Mouse (Mus musculus) C2C12 (cell line): ENCODE results near the gene Anks1b. TPM values are rescaled to one million over a fixed set of nuclear protein-coding genes. Genes with fewer than 3 reads are reported as not detected.

Experiments
- H3K27me3 ChIP-seq: one replicate; pipeline ENCODE4 v1.6.1; 2011; ENCODE audit not compliant: control insufficient read depth, insufficient read depth, insufficient read length
- H3K36me3 ChIP-seq: one replicate; pipeline ENCODE4 v1.6.1; 2011; ENCODE audit not compliant: control insufficient read depth, insufficient read depth
- H3K4me3 ChIP-seq: one replicate; pipeline ENCODE4 v1.5.1; 2011; ENCODE audit warnings: mild to moderate bottlenecking, control low read depth; ENCODE audit not compliant: poor library complexity, insufficient read depth, severe bottlenecking
- H3K79me2 ChIP-seq: one replicate; pipeline ENCODE4 v1.6.1; 2011; ENCODE audit not compliant: control insufficient read depth, insufficient read depth
- H3K79me3 ChIP-seq: one replicate; pipeline ENCODE4 v1.6.1; 2011; ENCODE audit warnings: low read depth, control low read depth
- H3ac ChIP-seq: one replicate; pipeline ENCODE3; 2011; ENCODE audit warnings: low read depth; ENCODE audit not compliant: control insufficient read depth, insufficient read length
- CEBPB ChIP-seq: IDR thresholded peaks from one replicate; pipeline ENCODE4 v1.6.1; 2011; ENCODE audit warnings: low read depth, mild to moderate bottlenecking, control low read depth, moderate library complexity
- CTCF ChIP-seq: IDR thresholded peaks from one replicate; pipeline ENCODE4 v1.5.1; 2011; ENCODE audit not compliant: control insufficient read depth, insufficient read depth, insufficient read length
- FOSL1 ChIP-seq: IDR thresholded peaks from one replicate; pipeline ENCODE4 v1.8.0; 2011; ENCODE audit warnings: mild to moderate bottlenecking, low read length; ENCODE audit not compliant: poor library complexity, insufficient read depth, severe bottlenecking
- MAX ChIP-seq: IDR thresholded peaks from one replicate; pipeline ENCODE4 v1.6.1; 2011; ENCODE audit warnings: mild to moderate bottlenecking, control low read depth
- MYOD1 ChIP-seq: IDR thresholded peaks from one replicate; pipeline ENCODE4 v1.6.1; 2011; ENCODE audit warnings: low read depth; ENCODE audit not compliant: control insufficient read depth, insufficient read length
- MYOG ChIP-seq: IDR thresholded peaks from one replicate; pipeline ENCODE4 v1.6.1; 2011; ENCODE audit not compliant: control insufficient read depth, insufficient read length; ENCODE audit errors: extremely low read depth
- USF1 ChIP-seq: IDR thresholded peaks from one replicate; pipeline ENCODE4 v1.6.1; 2011; ENCODE audit warnings: low read depth, mild to moderate bottlenecking, control low read depth, moderate library complexity
- polyA plus RNA-seq: library from polyadenylated mRNA; unstranded; fragments of >200 nt; fragmentation: generic; extraction: Trizol; gene quantifications from one replicate; pipeline ENCODE4 v1.2.1, GENCODE M21; 2012; ENCODE audit warnings: missing spikeins

The Anks1b gene
- polyA plus RNA-seq, 1 experiment = 0.27 TPM

- H3ac ChIP-seq = no peak overlapping the region
Observed at GRCm38 (mm10) chr10:90864599-90864889, 991.2 kb downstream of the Anks1b start.

GRCm38 (mm10) chr10:90873204-90873603 is 999.9 kb downstream of the Anks1b start:
- H3K27me3 ChIP-seq = no peaks in the 10 kb centered on the region
- no peak overlapping the region for H3K4me3 ChIP-seq
- TF ChIP-seq CTCF (no peak), FOSL1 (no peak), USF1 (no peak), CEBPB (no peak), MAX (no peak), MYOG (no peak), MYOD1 (no peak)
- no peak overlapping the region for H3ac ChIP-seq
- H3K79me3 ChIP-seq = no peaks in the 10 kb centered on the region
- no peaks in the 10 kb centered on the region for H3K79me2 ChIP-seq
- H3K36me3 ChIP-seq = no peaks in the 10 kb centered on the region

More at GRCm38 (mm10) chr10:90864599-90864889, 991.2 kb downstream of the Anks1b start:
- Histone ChIP-seq H3K79me3 (no peaks in the 10 kb centered on the region), H3K27me3 (peaks cover 27% of the 10 kb centered on the region), H3K4me3 (no peak overlapping the region), H3K79me2 (no peaks in the 10 kb centered on the region), H3K36me3 (no peaks in the 10 kb centered on the region)
- TF ChIP-seq CEBPB (no peak), MYOG (no peak), MAX (no peak), CTCF (no peak), FOSL1 (no peak), MYOD1 (no peak), USF1 (no peak)

- H3K79me3 ChIP-seq = no peaks in the 10 kb centered on the region
- H3K79me2 ChIP-seq = no peaks in the 10 kb centered on the region
- no peaks in the 10 kb centered on the region for H3K36me3 ChIP-seq
- no peak overlapping the region for H3K4me3 ChIP-seq
- TF ChIP-seq CTCF (no peak), MYOD1 (no peak), CEBPB (no peak), MYOG (no peak), MAX (no peak), USF1 (no peak), FOSL1 (no peak)
- H3K27me3 ChIP-seq = no peaks in the 10 kb centered on the region
- H3ac ChIP-seq = no peak overlapping the region
Observed at GRCm38 (mm10) chr10:90874166-90874565, 1000.9 kb downstream of the Anks1b start.

GRCm38 (mm10) chr10:90880854-90881560 is 1007.7 kb downstream of the Anks1b start:
- no peaks in the 10 kb centered on the region for H3K27me3 ChIP-seq
- no peaks in the 10 kb centered on the region for H3K79me2 ChIP-seq
- no peak overlapping the region for H3ac ChIP-seq
- H3K36me3 ChIP-seq = no peaks in the 10 kb centered on the region
- no peak overlapping the region for H3K4me3 ChIP-seq
- no peak for TF ChIP-seq MYOG
- TF ChIP-seq FOSL1 = no peak
- no peak for TF ChIP-seq MAX
- no peak for TF ChIP-seq USF1
- no peak for TF ChIP-seq CEBPB
- TF ChIP-seq CTCF = no peak
- no peaks in the 10 kb centered on the region for H3K79me3 ChIP-seq

- TF ChIP-seq CTCF (no peak), MAX (no peak), FOSL1 (no peak), USF1 (no peak), CEBPB (no peak), MYOG (no peak), MYOD1 (no peak)
- Histone ChIP-seq H3ac (no peak overlapping the region), H3K4me3 (no peak overlapping the region), H3K79me3 (no peaks in the 10 kb centered on the region), H3K79me2 (no peaks in the 10 kb centered on the region), H3K36me3 (no peaks in the 10 kb centered on the region), H3K27me3 (peaks cover 11% of the 10 kb centered on the region)
Observed at GRCm38 (mm10) chr10:90889566-90889965, 1016.3 kb downstream of the Anks1b start.

GRCm38 (mm10) chr10:90892728-90893127 is 1019.4 kb downstream of the Anks1b start:
- Histone ChIP-seq H3K79me2 (no peaks in the 10 kb centered on the region), H3K79me3 (no peaks in the 10 kb centered on the region), H3ac (no peak overlapping the region), H3K4me3 (no peak overlapping the region), H3K36me3 (no peaks in the 10 kb centered on the region), H3K27me3 (peaks cover 16% of the 10 kb centered on the region)
- no peak for TF ChIP-seq MYOD1
- TF ChIP-seq MAX = no peak
- no peak for TF ChIP-seq USF1
- no peak for TF ChIP-seq CTCF
- TF ChIP-seq MYOG = no peak
- no peak for TF ChIP-seq FOSL1
- no peak for TF ChIP-seq CEBPB
